Comparison of ENCODE assay signal across 9 mouse cellular contexts in genomic region chr7:92235541-92236031, GRCm38 (mm10).
DNase-seq lines count a peak whose midpoint lies in the region; ATAC-seq lines count a peak whose summit lies in the region.
"Had no signal": no experiment of that assay in that cellular context is flagged by ENCODE, and none has a peak within 500 bp of the region (broad histone marks: within the 10 kb centered on the region; RNA-seq: fewer than 3 reads in every experiment).

No protein-coding gene starts in this region.

- H3K4me2 ChIP-seq in kidney, embryonic 14.5 days (replicated peaks; ENCODE audit: low read depth, low read length), result peak overlapping the region; percentile 15
- peak overlapping the region; percentile 63 for H3K4me2 ChIP-seq in midbrain, embryonic 16.5 days (ENCODE audit: low read length)

- intact Hi-C loops in heart, postnatal 14 days (cut with DNase I), result no loop called here

- no peaks in the 10 kb centered on the region for H3K9me3 ChIP-seq in kidney, embryonic 14.5 days (ENCODE audit: control insufficient read depth, low read length)
- no peaks in the 10 kb centered on the region for H3K9me3 ChIP-seq in hindbrain, embryonic 10.5 days
- H3K9me3 ChIP-seq in midbrain, embryonic 16.5 days (replicated peaks; ENCODE audit: control insufficient read depth, low read length, poor library complexity, severe bottlenecking), result no peaks in the 10 kb centered on the region

- no peaks in the 10 kb centered on the region for H3K4me1 ChIP-seq in kidney, embryonic 14.5 days (ENCODE audit: control insufficient read depth, insufficient read depth, low read length)
- peaks cover 20% of the 10 kb centered on the region for H3K4me1 ChIP-seq in hindbrain, embryonic 10.5 days (replicated peaks)
- H3K4me1 ChIP-seq in midbrain, embryonic 16.5 days (ENCODE audit: control insufficient read depth, insufficient read depth, low read length), result peaks cover 24% of the 10 kb centered on the region

- H3K27ac ChIP-seq in kidney, embryonic 14.5 days (ENCODE audit: low read depth, low read length), result no peak overlapping the region
- H3K27ac ChIP-seq in hindbrain, embryonic 10.5 days, result peak overlapping the region; percentile 50
- peak overlapping the region; percentile 79 for H3K27ac ChIP-seq in midbrain, embryonic 16.5 days (ENCODE audit: low read length)

- no peak overlapping the region for H3K9ac ChIP-seq in kidney, embryonic 14.5 days (ENCODE audit: low read depth, low read length)
- peak overlapping the region; percentile 70 for H3K9ac ChIP-seq in midbrain, embryonic 16.5 days (ENCODE audit: low read depth, low read length)

- H3K36me3 ChIP-seq in kidney, embryonic 14.5 days (ENCODE audit: control insufficient read depth, insufficient read depth, low read length), result no peaks in the 10 kb centered on the region
- H3K36me3 ChIP-seq in hindbrain, embryonic 10.5 days, result no peaks in the 10 kb centered on the region
- H3K36me3 ChIP-seq in midbrain, embryonic 16.5 days (ENCODE audit: control insufficient read depth, insufficient read depth, low read length), result no peaks in the 10 kb centered on the region

- H3K27me3 ChIP-seq in kidney, embryonic 14.5 days (ENCODE audit: control insufficient read depth, insufficient read depth, low read length), result no peaks in the 10 kb centered on the region
- H3K27me3 ChIP-seq in hindbrain, embryonic 10.5 days (ENCODE audit: insufficient read depth, poor library complexity, severe bottlenecking), result no peaks in the 10 kb centered on the region
- H3K27me3 ChIP-seq in midbrain, embryonic 16.5 days (ENCODE audit: control insufficient read depth, insufficient read depth, low read depth, low read length), result no peaks in the 10 kb centered on the region

- no peak; the same call in 1 of the 2 replicates for ATAC-seq in kidney, embryonic 14.5 days (ENCODE audit: low FRiP score, low TSS enrichment)
- ATAC-seq in midbrain, embryonic 16.5 days, result peak; percentile 79

- no peak for DNase-seq in kidney, postnatal 10 days
- DNase-seq in cerebellum, postnatal 36 days, result peak; percentile 34 to 65
- peak; percentile 38 for DNase-seq in hindbrain, embryonic 10.5 days (ENCODE audit: low spot score)
- no peak for DNase-seq in gastrocnemius, adult 8-10 months (ENCODE audit: low spot score in 2 of 2)
- no peak for DNase-seq in T-cell, adult 2 months (ENCODE audit: low spot score)
- no peak for DNase-seq in heart, postnatal 14 days
- DNase-seq: gastrocnemius, postnatal 25 days had no signal

- WGBS in kidney, embryonic 14.5 days, result 35% methylated on average over 12 of the region's 12 CpGs
- WGBS in hindbrain, embryonic 10.5 days, result 16% methylated on average over 12 of the region's 12 CpGs
- WGBS in midbrain, embryonic 16.5 days, result 3% methylated on average over 12 of the region's 12 CpGs

- H3K4me3 ChIP-seq in kidney, embryonic 14.5 days (ENCODE audit: low read length), result peak overlapping the region; percentile 1; the same call in 1 of the 2 replicates
- peak overlapping the region; percentile 45 for H3K4me3 ChIP-seq in hindbrain, embryonic 10.5 days
- H3K4me3 ChIP-seq in midbrain, embryonic 16.5 days (ENCODE audit: low read depth, low read length), result peak overlapping the region; percentile 59

Comparison
In these comparisons a context has a peak if more than half of its experiments do, and no peak if none do; other contexts are left out.
1. H3K4me3 ChIP-seq: peak in every context shown above with its lines; median percentile 59 in midbrain, embryonic 16.5 days; 45 in hindbrain, embryonic 10.5 days; 1 in kidney, embryonic 14.5 days.
2. DNase-seq: peak in cerebellum, postnatal 36 days (2 of 2) and hindbrain, embryonic 10.5 days (single experiment); none in kidney, postnatal 10 days (single experiment), gastrocnemius, adult 8-10 months (0 of 2), T-cell, adult 2 months (single experiment) and heart, postnatal 14 days (0 of 2).